Mouse (Mus musculus) E14TG2a.4 (cell line): ENCODE data around the gene Wfdc6b.

Experiments
- CTCF ChIP-seq: conservative IDR thresholded peaks from 2 replicates; pipeline ENCODE4 v1.5.1; 2014; ENCODE audit warnings: low read length
- NANOG ChIP-seq: IDR thresholded peaks from 2 replicates; pipeline ENCODE4 v1.6.1; 2014; ENCODE audit warnings: borderline replicate concordance, low read length, mixed read lengths

- TF ChIP-seq CTCF (no peak), NANOG (no peak; the same call in 1 of the 2 replicates)
Observed at GRCm38 (mm10) chr2:164641881-164642673, 28.8 kb downstream of the Wfdc6b start.
